Mouse (Mus musculus): ENCODE results near the gene Gm4131. TPM values are rescaled to one million over a fixed set of nuclear protein-coding genes. Genes with fewer than 3 reads are reported as not detected.

Gm4131 gene
- polyA plus RNA-seq, 1 experiment from 2014 or later: not detected

- peaks cover 6% of the 10 kb centered on the region for H3K4me1 ChIP-seq
- H3K9me3 ChIP-seq (replicated peaks): no peaks in the 10 kb centered on the region
- H3K4me2 ChIP-seq (replicated peaks): no peak overlapping the region
- no peak overlapping the region for H3K9ac ChIP-seq
- ATAC-seq (ENCODE audit: low FRiP score): no peak
- no peaks in the 10 kb centered on the region for H3K27me3 ChIP-seq
- H3K4me3 ChIP-seq: no peak overlapping the region
- no peaks in the 10 kb centered on the region for H3K36me3 ChIP-seq
- WGBS: 91% methylated on average over 6 of the region's 6 CpGs
- no peak overlapping the region for H3K27ac ChIP-seq
These were observed 20.4 kb downstream of the Gm4131 start for GRCm38 (mm10) chr14:62546296-62546695.

DNA sequence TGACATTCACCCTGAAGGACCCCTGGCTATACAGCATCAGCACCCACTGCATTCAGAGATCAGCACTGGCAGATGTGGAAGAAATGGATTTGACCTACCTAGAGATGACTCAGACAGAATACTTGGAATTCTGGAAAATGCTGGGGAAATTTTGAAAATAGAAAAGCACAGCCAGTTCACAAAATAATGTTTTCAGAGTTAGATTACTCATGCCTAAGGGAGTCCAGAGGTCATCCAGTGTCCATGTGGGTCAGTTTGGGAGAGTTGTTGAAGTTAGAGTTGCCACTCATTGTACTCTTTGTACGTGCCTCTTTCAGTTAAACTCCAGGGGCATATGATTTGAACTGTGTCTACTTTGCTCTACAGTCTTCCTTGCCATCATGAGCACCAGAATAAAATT lies 25.0 kb downstream of the Gm4131 start:
- Histone ChIP-seq H3K9me3 (replicated peaks) (no peaks in the 10 kb centered on the region), H3K4me1 (no peaks in the 10 kb centered on the region), H3K4me2 (replicated peaks) (no peak overlapping the region), H3K4me3 (no peak overlapping the region), H3K27ac (no peak overlapping the region), H3K9ac (no peak overlapping the region), H3K36me3 (no peaks in the 10 kb centered on the region), H3K27me3 (no peaks in the 10 kb centered on the region)
- ATAC-seq (ENCODE audit: low FRiP score): no peak
- 85% methylated on average over 1 of the region's 1 CpGs for WGBS

DNA sequence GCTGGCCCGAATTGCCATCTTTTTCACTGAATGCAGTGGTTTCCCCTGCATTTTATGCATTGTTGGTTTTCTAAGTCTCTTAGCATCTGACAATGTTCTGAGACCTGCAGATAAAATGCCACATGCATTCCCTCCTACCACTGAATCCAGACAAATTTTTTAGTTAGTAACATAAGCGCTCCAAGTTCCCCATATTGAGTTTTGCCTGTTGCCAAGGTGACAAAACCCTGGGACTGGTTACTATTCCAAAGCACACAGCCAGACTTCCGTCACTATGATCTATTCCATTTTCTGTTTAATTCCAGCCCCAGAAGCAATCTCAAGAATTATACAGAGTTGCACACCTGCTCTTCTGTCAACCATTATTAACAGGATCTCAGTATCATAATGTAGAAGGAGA lies 26.9 kb downstream of the Gm4131 start:
- no peaks in the 10 kb centered on the region for H3K9me3 ChIP-seq (replicated peaks)
- no peak overlapping the region for H3K9ac ChIP-seq
- no peaks in the 10 kb centered on the region for H3K27me3 ChIP-seq
- ATAC-seq (ENCODE audit: low FRiP score): no peak
- H3K4me1 ChIP-seq: no peaks in the 10 kb centered on the region
- no peak overlapping the region for H3K4me3 ChIP-seq
- 90% methylated on average over 3 of the region's 3 CpGs for WGBS
- H3K4me2 ChIP-seq (replicated peaks): no peak overlapping the region
- H3K36me3 ChIP-seq: no peaks in the 10 kb centered on the region
- H3K27ac ChIP-seq: no peak overlapping the region

DNA sequence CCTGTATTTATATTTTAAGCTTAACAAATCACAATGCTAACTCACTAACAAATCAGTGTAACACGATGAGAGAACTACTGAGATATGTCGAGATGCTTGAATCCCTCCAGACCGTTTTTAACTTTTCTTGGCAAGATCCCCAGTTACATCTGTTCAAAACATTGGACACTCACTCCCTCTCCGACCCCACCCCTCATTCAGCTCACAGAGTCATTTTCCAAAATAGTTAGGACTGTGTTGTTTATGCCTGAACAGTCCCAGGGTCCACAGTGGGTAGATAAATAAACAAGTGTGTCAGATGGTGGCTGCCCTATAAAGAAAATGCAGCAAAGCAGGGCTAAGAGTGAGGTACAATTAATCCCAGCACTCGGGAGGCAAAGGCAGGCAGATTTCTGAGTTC lies 29.7 kb downstream of the Gm4131 start:
- no peaks in the 10 kb centered on the region for H3K4me1 ChIP-seq
- no peak overlapping the region for H3K4me2 ChIP-seq (replicated peaks)
- no peak overlapping the region for H3K4me3 ChIP-seq
- 82% methylated on average over 5 of the region's 5 CpGs for WGBS
- no peaks in the 10 kb centered on the region for H3K36me3 ChIP-seq
- no peak overlapping the region for H3K27ac ChIP-seq
- no peak overlapping the region for H3K9ac ChIP-seq
- no peaks in the 10 kb centered on the region for H3K27me3 ChIP-seq
- H3K9me3 ChIP-seq (replicated peaks): no peaks in the 10 kb centered on the region
- ATAC-seq (ENCODE audit: low FRiP score): no peak

DNA sequence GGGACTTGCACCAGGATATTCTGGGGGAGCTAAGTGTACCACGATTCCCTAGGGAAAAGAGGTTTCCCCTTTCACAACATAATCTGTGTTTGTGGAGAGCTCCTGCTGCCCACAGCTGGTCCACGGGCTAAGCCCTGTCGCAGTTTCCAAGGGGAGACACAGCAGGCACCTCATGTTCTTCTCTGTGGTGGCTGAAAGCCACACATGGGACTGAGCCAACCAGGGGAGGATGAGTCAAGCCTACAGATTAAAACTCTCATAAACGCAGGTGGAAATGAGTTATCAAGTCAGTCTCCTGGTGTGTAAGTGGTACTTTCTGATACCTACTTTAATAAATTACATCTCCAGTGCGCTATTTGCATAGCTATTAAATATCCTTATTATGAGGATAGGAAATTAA lies 30.6 kb downstream of the Gm4131 start:
- no peaks in the 10 kb centered on the region for H3K27me3 ChIP-seq
- H3K27ac ChIP-seq: no peak overlapping the region
- 65% methylated on average over 5 of the region's 5 CpGs for WGBS
- H3K4me2 ChIP-seq (replicated peaks): no peak overlapping the region
- no peaks in the 10 kb centered on the region for H3K4me1 ChIP-seq
- no peak overlapping the region for H3K4me3 ChIP-seq
- ATAC-seq (ENCODE audit: low FRiP score): no peak
- no peak overlapping the region for H3K9ac ChIP-seq
- no peaks in the 10 kb centered on the region for H3K36me3 ChIP-seq
- no peaks in the 10 kb centered on the region for H3K9me3 ChIP-seq (replicated peaks)

DNA sequence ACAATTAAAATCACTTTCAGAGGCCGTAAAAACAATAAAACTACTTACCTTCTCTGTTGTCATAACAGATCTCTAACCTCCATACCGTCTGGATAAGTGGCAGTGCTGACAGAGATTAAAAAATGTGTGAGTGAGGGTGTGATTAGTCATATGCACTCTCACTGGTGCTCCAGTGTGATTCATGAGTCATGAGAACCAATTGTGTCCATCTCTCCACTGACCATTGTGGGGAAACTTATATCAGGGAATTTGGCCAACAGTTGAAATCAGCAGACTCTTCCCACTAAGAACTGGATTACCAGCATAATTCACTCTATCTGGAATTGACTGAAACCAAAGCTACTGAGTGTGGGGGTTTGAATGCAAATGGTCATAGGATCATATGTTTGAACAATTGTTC lies 35.8 kb downstream of the Gm4131 start:
- no peak for ATAC-seq (ENCODE audit: low FRiP score)
- Histone ChIP-seq H3K4me2 (replicated peaks) (no peak overlapping the region), H3K9ac (no peak overlapping the region), H3K27ac (no peak overlapping the region), H3K27me3 (no peaks in the 10 kb centered on the region), H3K36me3 (no peaks in the 10 kb centered on the region), H3K9me3 (replicated peaks) (no peaks in the 10 kb centered on the region), H3K4me3 (no peak overlapping the region), H3K4me1 (no peaks in the 10 kb centered on the region)
- 83% methylated on average over 2 of the region's 2 CpGs for WGBS

GRCm38 (mm10) chr14:62512845-62513244 lies 53.9 kb downstream of the Gm4131 start:
- H3K9ac ChIP-seq: no peak overlapping the region
- no peak overlapping the region for H3K27ac ChIP-seq
- no peak for ATAC-seq (ENCODE audit: low FRiP score)
- peaks cover 5% of the 10 kb centered on the region; the same call in 1 of the 2 replicates for H3K4me1 ChIP-seq
- H3K4me2 ChIP-seq (replicated peaks): no peak overlapping the region
- H3K27me3 ChIP-seq: no peaks in the 10 kb centered on the region
- no peaks in the 10 kb centered on the region for H3K9me3 ChIP-seq (replicated peaks)
- 69% methylated on average over 1 of the region's 1 CpGs for WGBS
- no peaks in the 10 kb centered on the region for H3K36me3 ChIP-seq
- H3K4me3 ChIP-seq: no peak overlapping the region

DNA sequence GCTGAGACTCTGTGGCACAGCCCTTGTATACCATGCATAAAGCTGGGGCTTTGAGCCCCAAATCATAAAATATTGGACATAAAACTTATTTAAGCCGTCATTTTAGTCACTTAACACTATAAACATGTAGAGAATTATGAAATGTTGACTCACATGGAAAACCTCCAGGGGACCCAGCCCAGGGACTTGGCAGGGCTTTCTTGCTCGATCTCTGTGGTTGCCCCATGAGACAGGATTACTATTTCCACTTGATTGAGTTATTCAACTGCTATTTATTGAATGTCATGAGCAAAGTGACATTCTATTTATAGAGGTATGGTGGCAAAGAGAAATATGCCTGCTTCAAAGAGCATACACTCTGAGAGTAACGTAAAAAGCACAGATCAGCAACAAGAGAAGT lies 57.4 kb downstream of the Gm4131 start:
- 76% methylated on average over 3 of the region's 3 CpGs for WGBS
- no peak for ATAC-seq (ENCODE audit: low FRiP score)
- H3K4me1 ChIP-seq: peaks cover 5% of the 10 kb centered on the region; the same call in 1 of the 2 replicates
- H3K36me3 ChIP-seq: no peaks in the 10 kb centered on the region
- no peak overlapping the region for H3K27ac ChIP-seq
- H3K9me3 ChIP-seq (replicated peaks): no peaks in the 10 kb centered on the region
- no peak overlapping the region for H3K9ac ChIP-seq
- H3K4me2 ChIP-seq (replicated peaks): no peak overlapping the region
- no peaks in the 10 kb centered on the region for H3K27me3 ChIP-seq
- no peak overlapping the region for H3K4me3 ChIP-seq

DNA sequence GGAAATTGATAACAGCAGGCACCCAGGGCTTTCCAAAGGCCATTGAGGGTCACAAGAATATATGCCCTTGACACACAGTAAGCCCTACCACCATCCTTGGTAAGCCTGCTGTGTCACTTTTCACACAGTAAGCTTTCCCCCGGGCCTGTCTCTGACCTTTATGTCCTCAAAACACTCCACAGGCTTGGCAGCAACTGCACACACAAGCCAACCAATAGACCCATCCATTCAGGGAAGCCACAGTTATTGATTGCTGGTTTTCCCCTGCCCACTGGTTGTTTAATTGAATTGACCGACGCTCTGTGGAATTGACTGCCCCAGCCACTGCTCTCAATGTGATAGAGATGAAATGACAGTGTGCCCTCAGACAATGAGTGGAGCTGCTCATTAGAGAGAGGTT lies 60.5 kb downstream of the Gm4131 start:
- no peak overlapping the region for H3K9ac ChIP-seq
- 70% methylated on average over 3 of the region's 3 CpGs for WGBS
- H3K27me3 ChIP-seq: no peaks in the 10 kb centered on the region
- H3K27ac ChIP-seq: no peak overlapping the region
- H3K9me3 ChIP-seq (replicated peaks): no peaks in the 10 kb centered on the region
- H3K4me3 ChIP-seq: no peak overlapping the region
- no peak for ATAC-seq (ENCODE audit: low FRiP score)
- no peaks in the 10 kb centered on the region for H3K36me3 ChIP-seq
- no peaks in the 10 kb centered on the region for H3K4me1 ChIP-seq
- H3K4me2 ChIP-seq (replicated peaks): no peak overlapping the region

DNA sequence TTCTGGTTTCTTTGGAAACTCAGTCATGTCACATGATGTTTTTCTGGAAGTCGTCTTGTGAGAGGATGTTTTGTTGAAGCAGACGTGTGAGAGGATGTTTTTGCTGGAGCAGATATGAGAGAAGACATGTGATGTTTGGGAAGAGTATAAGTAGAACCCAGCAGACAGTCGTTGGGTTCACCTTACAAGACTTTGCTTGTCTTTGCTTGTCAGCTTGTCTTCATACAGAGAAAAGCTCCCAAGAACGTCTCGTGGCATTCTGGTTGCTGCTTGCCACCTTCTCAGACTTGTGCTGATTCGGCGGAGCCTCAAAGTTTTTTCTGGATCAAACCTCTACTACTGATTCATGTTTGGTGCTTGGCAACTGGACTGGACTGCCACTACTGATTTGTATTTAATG lies 69.3 kb downstream of the Gm4131 start:
- H3K27ac ChIP-seq: no peak overlapping the region
- H3K9ac ChIP-seq: no peak overlapping the region
- no peak overlapping the region for H3K4me2 ChIP-seq (replicated peaks)
- no peaks in the 10 kb centered on the region for H3K4me1 ChIP-seq
- H3K4me3 ChIP-seq: no peak overlapping the region
- H3K27me3 ChIP-seq: no peaks in the 10 kb centered on the region
- H3K9me3 ChIP-seq (replicated peaks): no peaks in the 10 kb centered on the region
- WGBS: 79% methylated on average over 7 of the region's 7 CpGs
- H3K36me3 ChIP-seq: no peaks in the 10 kb centered on the region
- ATAC-seq (ENCODE audit: low FRiP score): no peak

DNA sequence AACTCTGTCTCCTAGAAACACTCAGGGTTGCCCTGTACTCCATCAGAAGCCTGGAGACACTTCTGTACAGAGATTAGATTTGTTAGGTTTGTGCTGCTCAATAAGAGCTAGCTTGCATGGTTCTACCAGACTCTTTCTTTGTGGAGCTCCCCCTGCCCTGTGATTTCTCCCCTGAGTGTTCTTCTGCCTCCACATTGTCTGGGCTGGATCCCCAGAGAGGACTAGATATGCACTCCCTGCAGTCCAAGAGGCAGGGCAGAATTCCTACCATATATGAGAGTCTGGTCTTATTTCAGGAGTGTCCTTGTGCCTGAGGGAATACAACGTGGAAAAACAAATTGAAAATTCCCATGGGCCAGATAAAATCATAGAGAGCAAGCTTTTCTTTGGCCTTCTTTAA lies 70.2 kb downstream of the Gm4131 start:
- H3K9me3 ChIP-seq (replicated peaks): no peaks in the 10 kb centered on the region
- no peak overlapping the region for H3K27ac ChIP-seq
- WGBS: 65% methylated on average over 1 of the region's 1 CpGs
- H3K27me3 ChIP-seq: no peaks in the 10 kb centered on the region
- ATAC-seq (ENCODE audit: low FRiP score): no peak
- no peak overlapping the region for H3K9ac ChIP-seq
- H3K36me3 ChIP-seq: no peaks in the 10 kb centered on the region
- no peaks in the 10 kb centered on the region for H3K4me1 ChIP-seq
- H3K4me3 ChIP-seq: no peak overlapping the region
- H3K4me2 ChIP-seq (replicated peaks): no peak overlapping the region

DNA sequence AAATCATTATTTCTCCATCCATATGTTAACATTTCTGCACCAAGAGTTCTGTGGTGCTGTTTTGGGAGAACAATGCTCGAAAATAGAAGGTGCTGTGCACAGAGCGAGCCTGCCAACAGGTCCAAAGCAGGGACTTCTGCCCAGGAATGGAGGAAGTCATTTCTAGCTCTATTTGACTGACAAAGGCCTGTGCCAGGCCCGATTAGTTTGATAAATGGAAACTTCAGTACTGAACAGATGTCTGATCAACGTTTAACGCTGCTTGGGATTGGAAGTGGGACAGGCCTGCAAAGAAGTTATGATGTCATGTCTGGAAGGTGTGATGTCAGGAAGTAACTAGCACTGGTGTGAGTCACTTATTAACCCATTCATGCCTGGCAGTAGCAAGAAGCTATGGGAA lies 73.3 kb downstream of the Gm4131 start:
- H3K4me1 ChIP-seq: no peaks in the 10 kb centered on the region
- no peak overlapping the region for H3K4me2 ChIP-seq (replicated peaks)
- WGBS: 76% methylated on average over 5 of the region's 5 CpGs
- H3K9me3 ChIP-seq (replicated peaks): no peaks in the 10 kb centered on the region
- H3K27me3 ChIP-seq: no peaks in the 10 kb centered on the region
- no peak overlapping the region for H3K27ac ChIP-seq
- ATAC-seq (ENCODE audit: low FRiP score): no peak
- H3K36me3 ChIP-seq: no peaks in the 10 kb centered on the region
- H3K4me3 ChIP-seq: no peak overlapping the region
- no peak overlapping the region for H3K9ac ChIP-seq

- peak; percentile 61 for ATAC-seq (ENCODE audit: low FRiP score)
- 39% methylated on average over 16 of the region's 16 CpGs for WGBS
- no peak overlapping the region for H3K4me3 ChIP-seq
- no peaks in the 10 kb centered on the region for H3K36me3 ChIP-seq
- no peak overlapping the region for H3K27ac ChIP-seq
- no peaks in the 10 kb centered on the region for H3K27me3 ChIP-seq
- no peaks in the 10 kb centered on the region for H3K4me1 ChIP-seq
- no peaks in the 10 kb centered on the region for H3K9me3 ChIP-seq (replicated peaks)
- H3K9ac ChIP-seq: no peak overlapping the region
- H3K4me2 ChIP-seq (replicated peaks): no peak overlapping the region
These were observed 74.4 kb downstream of the Gm4131 start for GRCm38 (mm10) chr14:62492196-62492850.
